Comparison of ENCODE assay signal across 17 mouse cellular contexts in the genomic region with DNA sequence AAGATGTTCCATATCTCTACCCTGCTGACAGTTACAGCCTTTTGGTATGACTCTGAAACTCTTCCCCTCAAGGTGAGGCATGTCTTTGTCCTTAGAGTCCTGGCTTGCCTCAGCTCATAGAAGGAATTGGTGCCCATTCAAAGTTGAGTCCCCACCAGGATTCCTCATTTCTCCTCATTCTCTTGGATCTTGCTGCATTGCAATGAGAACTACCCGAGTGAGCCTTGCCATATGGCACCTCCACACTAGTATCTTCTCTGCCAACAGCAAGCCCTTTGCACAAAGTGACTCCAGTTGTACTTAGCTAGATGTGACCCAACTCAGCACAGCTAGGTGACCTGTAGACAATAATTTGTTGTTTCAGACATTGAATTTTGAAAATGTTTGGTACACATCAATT. TPM values are rescaled to one million over a fixed set of nuclear protein-coding genes. Genes with fewer than 3 reads are reported as not detected.
DNase-seq lines count a peak whose midpoint lies in the region; ATAC-seq lines count a peak whose summit lies in the region.
"Had no signal": no experiment of that assay in that cellular context is flagged by ENCODE, and none has a peak within 500 bp of the region (broad histone marks: within the 10 kb centered on the region; RNA-seq: fewer than 3 reads in every experiment).

No protein-coding gene starts in this region.

- no peaks in the 10 kb centered on the region for H3K27me3 ChIP-seq in neural tube, embryonic 15.5 days (replicated peaks)
- no peaks in the 10 kb centered on the region for H3K27me3 ChIP-seq in embryonic facial prominence, embryonic 10.5 days (replicated peaks; ENCODE audit: low read depth, poor library complexity, severe bottlenecking)
- H3K27me3 ChIP-seq: embryonic facial prominence, embryonic 15.5 days; kidney, embryonic 15.5 days; midbrain, embryonic 12.5 days; neural tube, embryonic 12.5 days had no signal

- ATAC-seq in neural tube, embryonic 15.5 days (ENCODE audit: low FRiP score) = no peak

- H3K4me3 ChIP-seq in neural tube, embryonic 15.5 days (replicated peaks) = no peak overlapping the region
- no peak overlapping the region for H3K4me3 ChIP-seq in embryonic facial prominence, embryonic 10.5 days
- H3K4me3 ChIP-seq: embryonic facial prominence, embryonic 15.5 days; kidney, embryonic 15.5 days; left cerebral cortex, adult 2 months; midbrain, embryonic 12.5 days; neural tube, embryonic 12.5 days had no signal

- H3K36me3 ChIP-seq in neural tube, embryonic 15.5 days = no peaks in the 10 kb centered on the region
- H3K36me3 ChIP-seq in embryonic facial prominence, embryonic 10.5 days (replicated peaks) = no peaks in the 10 kb centered on the region
- H3K36me3 ChIP-seq: embryonic facial prominence, embryonic 15.5 days; kidney, embryonic 15.5 days; midbrain, embryonic 12.5 days; neural tube, embryonic 12.5 days had no signal

- no peak overlapping the region for H3K27ac ChIP-seq in neural tube, embryonic 15.5 days (replicated peaks)
- H3K27ac ChIP-seq in embryonic facial prominence, embryonic 10.5 days (replicated peaks) = no peak overlapping the region
- H3K27ac ChIP-seq: embryonic facial prominence, embryonic 15.5 days; kidney, embryonic 15.5 days; left cerebral cortex, adult 2 months; liver, embryonic 14.5 days; midbrain, embryonic 12.5 days; neural tube, embryonic 12.5 days had no signal

- H3K4me1 ChIP-seq in neural tube, embryonic 15.5 days = no peaks in the 10 kb centered on the region
- no peaks in the 10 kb centered on the region for H3K4me1 ChIP-seq in embryonic facial prominence, embryonic 10.5 days
- H3K4me1 ChIP-seq: embryonic facial prominence, embryonic 15.5 days; kidney, embryonic 15.5 days; midbrain, embryonic 12.5 days; neural tube, embryonic 12.5 days had no signal

- H3K9me3 ChIP-seq in neural tube, embryonic 15.5 days (replicated peaks) = peaks cover 38% of the 10 kb centered on the region
- H3K9me3 ChIP-seq in embryonic facial prominence, embryonic 10.5 days = peaks cover 34% of the 10 kb centered on the region

- H3K9ac ChIP-seq in neural tube, embryonic 15.5 days (replicated peaks) = no peak overlapping the region
- H3K9ac ChIP-seq: embryonic facial prominence, embryonic 15.5 days; kidney, embryonic 15.5 days; liver, embryonic 14.5 days; midbrain, embryonic 12.5 days; neural tube, embryonic 12.5 days had no signal

- WGBS in neural tube, embryonic 15.5 days = 58% methylated on average over 1 of the region's 1 CpGs
- 63% methylated on average over 1 of the region's 1 CpGs for WGBS in embryonic facial prominence, embryonic 10.5 days

- H3K4me2 ChIP-seq in neural tube, embryonic 15.5 days = no peak overlapping the region
- H3K4me2 ChIP-seq: embryonic facial prominence, embryonic 15.5 days; kidney, embryonic 15.5 days; midbrain, embryonic 12.5 days; neural tube, embryonic 12.5 days had no signal

- peak; percentile 10 for DNase-seq in gastrocnemius, postnatal 25 days
- DNase-seq in gastrocnemius, postnatal 10 days = no peak
- peak; percentile 23 for DNase-seq in neural tube, embryonic 10.5 days (ENCODE audit: extremely low spot score, low spot score)
- peak; percentile 15 for DNase-seq in embryonic facial prominence, embryonic 10.5 days (ENCODE audit: low spot score)
- DNase-seq in lung, postnatal 25 days (ENCODE audit: low spot score) = peak; percentile 18
- DNase-seq in cerebellum, postnatal 4 days (ENCODE audit: low spot score in 2 of 2) = no peak
- DNase-seq in yolk sac, embryonic 10.5 days (ENCODE audit: low spot score) = no peak
- DNase-seq: cerebellum, adult 9-11 months; right cerebral cortex, postnatal 4 days had no signal

RNA-seq across cellular contexts. Expression of gene Mroh2a, which starts 3.2 kb away (rescaled TPM):
- not detected for total RNA-seq in gastrocnemius, postnatal 25 days (2021)
- total RNA-seq in gastrocnemius, postnatal 10 days (2021) = under 1 TPM in 1 of 2 experiments, not detected in 1; 0.34 TPM
- 0.41 and 0.69 TPM in 2 replicates for polyA plus RNA-seq in neural tube, embryonic 15.5 days (2015; fragmentation: Nextera tagmentation; extraction: Ambion mirVana)
- polyA plus RNA-seq in embryonic facial prominence, embryonic 10.5 days (2016; fragmentation: Nextera tagmentation; extraction: Ambion mirVana) = 1.0 and 1.1 TPM in 2 replicates

RNA-seq across cellular contexts. Expression of gene Ugt1a1, which starts 11.8 kb away (rescaled TPM):
- under 1 TPM in 1 of 2 experiments, not detected in 1; 0.13 TPM for total RNA-seq in gastrocnemius, postnatal 25 days (2021)
- not detected for total RNA-seq in gastrocnemius, postnatal 10 days (2021)
- 0.34 TPM in 1 of 2 replicates, not detected in the other for polyA plus RNA-seq in neural tube, embryonic 15.5 days (2015; fragmentation: Nextera tagmentation; extraction: Ambion mirVana)
- polyA plus RNA-seq in embryonic facial prominence, embryonic 10.5 days (2016; fragmentation: Nextera tagmentation; extraction: Ambion mirVana) = not detected in 2 replicates
- total RNA-seq: hematopoietic stem cell, adult 5-6 weeks had no signal
- polyA plus RNA-seq: midbrain, embryonic 12.5 days; neural tube, embryonic 12.5 days had no signal

RNA-seq across cellular contexts. Expression of gene Dnajb3, which starts 18.0 kb away (rescaled TPM):
- under 1 TPM in 1 of 2 experiments, not detected in 1; 0.27 TPM for total RNA-seq in gastrocnemius, postnatal 25 days (2021)
- total RNA-seq in gastrocnemius, postnatal 10 days (2021) = 1 to 10 TPM in 1 of 2 experiments, under 1 TPM in 1; 0.75 to 1.1 TPM
- 11.9 and 13.7 TPM in 2 replicates for polyA plus RNA-seq in neural tube, embryonic 15.5 days (2015; fragmentation: Nextera tagmentation; extraction: Ambion mirVana)
- polyA plus RNA-seq in embryonic facial prominence, embryonic 10.5 days (2016; fragmentation: Nextera tagmentation; extraction: Ambion mirVana) = 10.6 and 12.2 TPM in 2 replicates
- total RNA-seq: hematopoietic stem cell, adult 5-6 weeks had no signal

RNA-seq across cellular contexts. Expression of gene Ugt1a2, which starts 23.2 kb away (rescaled TPM):
- total RNA-seq in gastrocnemius, postnatal 25 days (2021) = under 1 TPM in 1 of 2 experiments, not detected in 1; 0.27 TPM
- total RNA-seq in gastrocnemius, postnatal 10 days (2021) = under 1 TPM in 1 of 2 experiments, not detected in 1; 0.18 TPM
- not detected in 2 replicates for polyA plus RNA-seq in neural tube, embryonic 15.5 days (2015; fragmentation: Nextera tagmentation; extraction: Ambion mirVana)
- polyA plus RNA-seq in embryonic facial prominence, embryonic 10.5 days (2016; fragmentation: Nextera tagmentation; extraction: Ambion mirVana) = not detected in 2 replicates
- total RNA-seq: hematopoietic stem cell, adult 5-6 weeks; left cerebral cortex, adult 2 months had no signal
- polyA plus RNA-seq: embryonic facial prominence, embryonic 15.5 days; neural tube, embryonic 12.5 days had no signal

RNA-seq across cellular contexts. Expression of gene Hjurp, which starts 53.8 kb away (rescaled TPM):
- 1 to 10 TPM; 7.8 to 8.7 TPM for total RNA-seq in gastrocnemius, postnatal 25 days (2021)
- total RNA-seq in gastrocnemius, postnatal 10 days (2021) = 10 to 100 TPM; 29.0 to 47.9 TPM
- polyA plus RNA-seq in neural tube, embryonic 15.5 days (2015; fragmentation: Nextera tagmentation; extraction: Ambion mirVana) = 63.6 and 84.0 TPM in 2 replicates
- polyA plus RNA-seq in embryonic facial prominence, embryonic 10.5 days (2016; fragmentation: Nextera tagmentation; extraction: Ambion mirVana) = 219 and 220 TPM in 2 replicates

Comparison
In these comparisons a context has a peak if more than half of its experiments do, and no peak if none do; other contexts are left out.
1. DNase-seq: peak in gastrocnemius, postnatal 25 days (single experiment), neural tube, embryonic 10.5 days (single experiment), embryonic facial prominence, embryonic 10.5 days (single experiment) and lung, postnatal 25 days (single experiment); none in gastrocnemius, postnatal 10 days (single experiment), cerebellum, postnatal 4 days (0 of 2) and yolk sac, embryonic 10.5 days (single experiment).